Mouse (Mus musculus) hindbrain, embryonic 10.5 days (tissue): ENCODE results near the gene Pex19. TPM values are rescaled to one million over a fixed set of nuclear protein-coding genes. Genes with fewer than 3 reads are reported as not detected.
A peak's percentile ranks its signal among the peaks of the same experiment; 100 is the strongest.

Experiments
- DNase-seq: peaks from one replicate; pipeline ENCODE4 v3.0.0-alpha.2; 2017; ENCODE audit warnings: low spot score
- H3K27ac ChIP-seq: fragments of 300-500 bp; sonication (generic); 2 replicates; pipeline ENCODE4 v1.5.1; 2016; ENCODE audit warnings: mild to moderate bottlenecking, moderate library complexity
- H3K27me3 ChIP-seq: fragments of 300-500 bp; sonication (generic); 2 replicates; pipeline ENCODE4 v1.6.1; 2016; ENCODE audit warnings: mild to moderate bottlenecking; ENCODE audit not compliant: poor library complexity, insufficient read depth, severe bottlenecking
- H3K36me3 ChIP-seq: fragments of 300-500 bp; sonication (generic); 2 replicates; pipeline ENCODE4 v1.6.1; 2016; ENCODE audit warnings: mild to moderate bottlenecking, moderate library complexity
- H3K4me1 ChIP-seq: fragments of 300-500 bp; sonication (generic); replicated peaks from 2 replicates; pipeline ENCODE4 v1.6.1; 2016; ENCODE audit warnings: mild to moderate bottlenecking
- H3K4me3 ChIP-seq: fragments of 300-500 bp; sonication (generic); 2 replicates; pipeline ENCODE4 v1.5.1; 2016; ENCODE audit warnings: mild to moderate bottlenecking, moderate library complexity
- H3K9me3 ChIP-seq: fragments of 300-500 bp; sonication (generic); 2 replicates; pipeline ENCODE4 v1.6.1; 2016; ENCODE audit warnings: mild to moderate bottlenecking, moderate library complexity
- WGBS: fragments of 180-500 bp; shearing (Covaris S2); methylation state at CpG from one replicate; pipeline ENCODE4 v1.1.7; 2016; 5-methylcytosine and 5-hydroxymethylcytosine counted together
- polyA plus RNA-seq: library from polyadenylated mRNA; unstranded; fragments of >200 nt; fragmentation: Nextera tagmentation; extraction: Ambion mirVana; gene quantifications from 2 replicates; pipeline ENCODE4 v1.2.1, GENCODE M21; 2016

Gene Pex19
- polyA plus RNA-seq, 1 experiment from 2014 or later = 210 TPM

- no peak overlapping the region for H3K4me3 ChIP-seq
- no peaks in the 10 kb centered on the region for H3K9me3 ChIP-seq
- H3K36me3 ChIP-seq = peaks cover 98% of the 10 kb centered on the region
- H3K4me1 ChIP-seq = no peaks in the 10 kb centered on the region
- H3K27me3 ChIP-seq = no peaks in the 10 kb centered on the region
- H3K27ac ChIP-seq = no peak overlapping the region
- WGBS = 86% methylated on average over 6 of the region's 6 CpGs
- DNase-seq = no peak
These were observed 7.5 kb upstream of the Pex19 start for GRCm38 (mm10) chr1:172119100-172119499.

- no peaks in the 10 kb centered on the region for H3K27me3 ChIP-seq
- no peaks in the 10 kb centered on the region for H3K4me1 ChIP-seq
- WGBS = 52% methylated on average over 3 of the region's 3 CpGs
- DNase-seq = peak; percentile 18
- H3K9me3 ChIP-seq = no peaks in the 10 kb centered on the region
- H3K36me3 ChIP-seq = peaks cover 92% of the 10 kb centered on the region
- H3K27ac ChIP-seq = no peak overlapping the region
- H3K4me3 ChIP-seq = no peak overlapping the region
These were observed 6.8 kb upstream of the Pex19 start for GRCm38 (mm10) chr1:172119720-172120119.

DNA sequence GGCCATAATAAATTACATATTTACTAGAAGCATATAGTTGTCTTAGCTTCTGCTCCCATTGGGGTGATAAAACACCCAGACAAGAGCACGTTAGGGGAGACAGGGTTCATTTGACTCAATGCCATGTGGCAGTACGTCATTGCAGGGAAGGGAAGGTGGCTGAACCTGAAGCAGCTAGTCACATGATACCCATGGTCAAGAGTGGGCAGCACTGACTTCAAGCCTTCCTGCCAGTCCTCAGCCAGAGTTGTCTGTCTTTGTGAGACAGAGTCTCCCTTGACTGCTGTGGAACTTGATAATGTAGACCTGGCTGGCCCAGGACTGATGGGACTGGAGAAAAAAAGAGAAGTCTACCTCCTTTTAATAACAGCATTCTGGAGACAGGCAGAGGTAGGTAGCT is 3.9 kb upstream of the Pex19 start:
- H3K36me3 ChIP-seq = peaks cover 62% of the 10 kb centered on the region
- no peaks in the 10 kb centered on the region for H3K9me3 ChIP-seq
- H3K4me3 ChIP-seq = no peak overlapping the region
- peaks cover 12% of the 10 kb centered on the region for H3K4me1 ChIP-seq
- H3K27ac ChIP-seq = no peak overlapping the region
- WGBS = 86% methylated on average over 2 of the region's 2 CpGs
- H3K27me3 ChIP-seq = no peaks in the 10 kb centered on the region
- DNase-seq = no peak

DNA sequence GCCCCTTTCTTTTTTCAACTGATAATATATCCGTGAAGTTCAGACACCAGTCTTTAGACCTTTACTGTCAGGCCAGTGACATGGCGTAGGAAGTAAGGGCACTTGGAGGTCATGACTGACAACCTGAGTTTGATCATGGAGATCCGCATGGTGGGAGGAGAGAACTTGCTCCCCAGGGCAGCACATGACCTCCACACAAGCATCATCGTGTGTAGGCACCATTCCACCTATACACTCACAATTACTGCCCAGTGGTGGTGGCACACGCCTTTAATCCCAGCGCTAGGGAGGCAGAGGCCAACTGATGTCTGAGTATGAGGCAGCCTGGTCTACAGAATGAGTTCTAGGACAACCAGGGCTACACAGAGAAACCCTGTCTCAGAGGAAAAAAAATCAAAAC is 2.0 kb upstream of the Pex19 start:
- peaks cover 56% of the 10 kb centered on the region for H3K36me3 ChIP-seq
- no peak overlapping the region for H3K27ac ChIP-seq
- 81% methylated on average over 6 of the region's 6 CpGs for WGBS
- H3K4me3 ChIP-seq = no peak overlapping the region
- H3K4me1 ChIP-seq = peaks cover 21% of the 10 kb centered on the region
- no peaks in the 10 kb centered on the region for H3K27me3 ChIP-seq
- H3K9me3 ChIP-seq = no peaks in the 10 kb centered on the region
- no peak for DNase-seq

DNA sequence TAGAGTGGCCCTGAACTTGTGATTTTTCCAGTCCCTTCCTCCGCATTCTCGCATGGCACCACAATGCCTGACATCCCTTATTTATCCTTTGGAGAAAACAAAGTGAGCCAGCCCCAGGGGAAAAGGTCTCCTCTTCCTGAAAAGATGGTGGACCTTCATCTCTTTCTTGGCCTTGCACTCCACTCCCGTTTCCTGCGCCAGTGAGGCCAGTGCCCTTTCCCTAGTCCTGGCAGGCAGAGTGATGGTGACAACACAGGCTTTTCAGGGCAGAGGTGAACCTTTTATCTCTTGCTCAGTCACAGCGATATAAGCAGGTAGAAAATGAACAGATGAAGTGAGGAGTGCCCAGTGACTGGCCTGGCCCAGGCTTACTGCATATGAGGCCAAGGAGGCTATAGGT is 932 bp downstream of the Pex19 start:
- DNase-seq = no peak
- H3K9me3 ChIP-seq = no peaks in the 10 kb centered on the region
- H3K4me1 ChIP-seq = peaks cover 21% of the 10 kb centered on the region
- no peaks in the 10 kb centered on the region for H3K27me3 ChIP-seq
- peak overlapping the region; percentile 91 for H3K27ac ChIP-seq
- H3K36me3 ChIP-seq = peaks cover 55% of the 10 kb centered on the region
- peak overlapping the region; percentile 85 for H3K4me3 ChIP-seq
- 54% methylated on average over 5 of the region's 5 CpGs for WGBS

- H3K9me3 ChIP-seq = no peaks in the 10 kb centered on the region
- H3K27ac ChIP-seq = no peak overlapping the region
- no peak for DNase-seq
- peaks cover 55% of the 10 kb centered on the region for H3K36me3 ChIP-seq
- H3K4me3 ChIP-seq = no peak overlapping the region
- no peaks in the 10 kb centered on the region for H3K27me3 ChIP-seq
- WGBS = 94% methylated on average over 15 of the region's 15 CpGs
- H3K4me1 ChIP-seq = peaks cover 21% of the 10 kb centered on the region
These were observed 2.0 kb downstream of the Pex19 start for GRCm38 (mm10) chr1:172128563-172128962.

GRCm38 (mm10) chr1:172129108-172129507 is 2.6 kb downstream of the Pex19 start:
- Histone ChIP-seq H3K9me3 (no peaks in the 10 kb centered on the region), H3K27ac (no peak overlapping the region), H3K4me3 (no peak overlapping the region), H3K36me3 (peaks cover 57% of the 10 kb centered on the region), H3K27me3 (no peaks in the 10 kb centered on the region), H3K4me1 (peaks cover 21% of the 10 kb centered on the region)
- no peak for DNase-seq
- WGBS = 76% methylated on average over 2 of the region's 2 CpGs

DNA sequence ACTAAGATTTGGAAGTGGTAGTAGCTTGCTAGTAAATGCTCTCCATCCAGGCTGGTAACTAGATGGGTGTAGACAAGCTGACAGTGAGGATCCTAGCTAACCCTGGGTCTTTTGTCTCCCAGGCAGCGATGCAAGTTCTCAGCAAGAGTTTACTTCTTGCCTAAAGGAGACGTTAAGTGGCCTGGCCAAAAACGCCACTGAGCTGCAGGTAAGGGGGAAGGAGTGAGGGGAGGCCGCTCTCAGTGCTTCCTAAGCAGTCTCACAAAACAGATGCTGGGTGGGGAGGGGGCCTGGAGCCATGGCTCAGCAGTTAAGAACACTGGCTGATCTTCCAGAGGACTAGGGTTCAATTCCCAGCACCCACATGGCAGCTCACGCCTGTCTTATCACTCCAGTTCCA is 3.2 kb downstream of the Pex19 start:
- H3K4me3 ChIP-seq = no peak overlapping the region
- DNase-seq = no peak
- WGBS = 94% methylated on average over 5 of the region's 5 CpGs
- peaks cover 21% of the 10 kb centered on the region for H3K4me1 ChIP-seq
- no peaks in the 10 kb centered on the region for H3K9me3 ChIP-seq
- no peaks in the 10 kb centered on the region for H3K27me3 ChIP-seq
- H3K27ac ChIP-seq = no peak overlapping the region
- peaks cover 64% of the 10 kb centered on the region for H3K36me3 ChIP-seq

- Histone ChIP-seq H3K36me3 (peaks cover 84% of the 10 kb centered on the region), H3K4me3 (no peak overlapping the region), H3K9me3 (no peaks in the 10 kb centered on the region), H3K4me1 (peaks cover 13% of the 10 kb centered on the region), H3K27me3 (no peaks in the 10 kb centered on the region), H3K27ac (no peak overlapping the region)
- no peak for DNase-seq
- 92% methylated on average over 7 of the region's 7 CpGs for WGBS
These were observed 5.8 kb downstream of the Pex19 start for GRCm38 (mm10) chr1:172132319-172132718.

GRCm38 (mm10) chr1:172133535-172133934 is 7.0 kb downstream of the Pex19 start:
- H3K27ac ChIP-seq = no peak overlapping the region
- H3K4me3 ChIP-seq = no peak overlapping the region
- 89% methylated on average over 7 of the region's 7 CpGs for WGBS
- peaks cover 82% of the 10 kb centered on the region for H3K36me3 ChIP-seq
- 0 out of 2 replicates have a peak, but pooled peaks cover 1% of the 10 kb centered on the region for H3K4me1 ChIP-seq
- no peaks in the 10 kb centered on the region for H3K9me3 ChIP-seq
- no peak for DNase-seq
- no peaks in the 10 kb centered on the region for H3K27me3 ChIP-seq

DNA sequence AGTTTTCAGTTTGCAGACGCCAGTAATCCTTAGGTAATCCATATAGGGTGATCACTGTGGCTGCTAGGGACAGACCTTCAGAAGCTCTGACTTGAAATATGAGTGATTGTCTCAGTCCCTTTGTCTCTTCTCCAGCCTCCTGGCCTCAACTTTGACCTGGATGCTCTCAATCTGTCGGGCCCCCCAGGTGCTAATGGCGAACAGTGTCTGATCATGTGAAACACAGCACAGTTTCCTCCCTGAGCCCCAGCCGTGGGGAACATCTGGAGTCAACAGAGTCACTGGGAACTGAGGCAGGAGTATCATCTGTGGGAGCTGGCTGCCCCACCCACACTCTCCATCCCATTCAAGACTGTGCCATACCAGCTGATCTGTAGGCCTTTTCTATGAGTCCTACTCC is 7.5 kb downstream of the Pex19 start:
- Histone ChIP-seq H3K27ac (no peak overlapping the region), H3K9me3 (no peaks in the 10 kb centered on the region), H3K4me3 (no peak overlapping the region), H3K4me1 (no peaks in the 10 kb centered on the region), H3K27me3 (no peaks in the 10 kb centered on the region), H3K36me3 (peaks cover 77% of the 10 kb centered on the region)
- WGBS = 93% methylated on average over 4 of the region's 4 CpGs
- DNase-seq = no peak

- Histone ChIP-seq H3K4me1 (no peaks in the 10 kb centered on the region), H3K27me3 (no peaks in the 10 kb centered on the region), H3K36me3 (peaks cover 17% of the 10 kb centered on the region), H3K4me3 (no peak overlapping the region), H3K9me3 (no peaks in the 10 kb centered on the region), H3K27ac (no peak overlapping the region)
- DNase-seq = no peak
- WGBS = 90% methylated on average over 2 of the region's 2 CpGs
These were observed 13.6 kb downstream of the Pex19 start for GRCm38 (mm10) chr1:172140160-172140559.

GRCm38 (mm10) chr1:172140825-172141224 is 14.3 kb downstream of the Pex19 start:
- Histone ChIP-seq H3K27ac (no peak overlapping the region), H3K9me3 (no peaks in the 10 kb centered on the region), H3K4me3 (no peak overlapping the region), H3K27me3 (no peaks in the 10 kb centered on the region), H3K36me3 (peaks cover 10% of the 10 kb centered on the region), H3K4me1 (no peaks in the 10 kb centered on the region)
- 86% methylated on average over 1 of the region's 1 CpGs for WGBS
- DNase-seq = no peak

- Histone ChIP-seq H3K4me1 (no peaks in the 10 kb centered on the region), H3K9me3 (no peaks in the 10 kb centered on the region), H3K27ac (no peak overlapping the region), H3K4me3 (no peak overlapping the region), H3K27me3 (no peaks in the 10 kb centered on the region), H3K36me3 (peaks cover 3% of the 10 kb centered on the region)
- no peak for DNase-seq
- WGBS = 83% methylated on average over 3 of the region's 3 CpGs
These were observed 15.0 kb downstream of the Pex19 start for GRCm38 (mm10) chr1:172141529-172141928.
